Mouse (Mus musculus): ENCODE results near the gene St3gal3. TPM values are rescaled to one million over a fixed set of nuclear protein-coding genes. Genes with fewer than 3 reads are reported as not detected.

St3gal3 gene
- polyA plus RNA-seq, 1 experiment from 2014 or later: 5.5 TPM

DNA sequence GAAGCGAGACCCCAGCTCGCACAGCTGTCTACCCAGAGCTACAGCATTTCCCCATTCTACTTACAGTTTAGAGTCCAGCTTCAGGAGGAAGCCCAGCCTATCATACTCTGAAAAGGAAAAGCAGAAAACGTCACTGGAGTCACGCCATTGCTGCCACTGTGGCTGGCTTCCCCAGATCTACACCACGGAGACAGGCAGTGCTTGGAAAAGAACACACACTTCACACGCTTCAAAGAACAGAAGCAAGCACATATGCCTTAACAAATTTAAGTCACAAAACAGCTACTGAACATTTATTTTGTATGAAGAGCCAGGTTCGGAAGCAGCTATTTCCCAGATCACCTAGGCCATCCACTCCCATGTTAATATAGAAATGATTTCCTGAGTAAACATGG lies 102.9 kb downstream of the St3gal3 start:
- Histone ChIP-seq H3K4me3 (ENCODE audit: low read depth, low read length) (no peak overlapping the region), H3K27me3 (ENCODE audit: control insufficient read depth, insufficient read depth, low read length) (no peaks in the 10 kb centered on the region), H3K36me3 (ENCODE audit: control insufficient read depth, insufficient read depth, low read length) (no peaks in the 10 kb centered on the region), H3K4me1 (replicated peaks; ENCODE audit: control insufficient read depth, insufficient read depth, low read length) (no peaks in the 10 kb centered on the region), H3K9ac (ENCODE audit: low read depth, low read length) (no peak overlapping the region), H3K4me2 (replicated peaks; ENCODE audit: low read depth, low read length) (no peak overlapping the region), H3K27ac (ENCODE audit: low read depth, low read length) (no peak overlapping the region), H3K9me3 (ENCODE audit: control insufficient read depth, low read length) (no peaks in the 10 kb centered on the region)
- WGBS: 92% methylated on average over 7 of the region's 7 CpGs
- DNase-seq (ENCODE audit: low spot score) (no peak), ATAC-seq (ENCODE audit: low FRiP score) (no peak)

GRCm38 (mm10) chr4:118031132-118031775 lies 103.5 kb downstream of the St3gal3 start:
- ATAC-seq (ENCODE audit: low FRiP score) (no peak), DNase-seq (ENCODE audit: low spot score) (no peak)
- Histone ChIP-seq H3K9ac (ENCODE audit: low read depth, low read length) (no peak overlapping the region), H3K27ac (ENCODE audit: low read depth, low read length) (no peak overlapping the region), H3K27me3 (ENCODE audit: control insufficient read depth, insufficient read depth, low read length) (no peaks in the 10 kb centered on the region), H3K4me2 (replicated peaks; ENCODE audit: low read depth, low read length) (no peak overlapping the region), H3K36me3 (ENCODE audit: control insufficient read depth, insufficient read depth, low read length) (no peaks in the 10 kb centered on the region), H3K4me1 (replicated peaks; ENCODE audit: control insufficient read depth, insufficient read depth, low read length) (no peaks in the 10 kb centered on the region), H3K4me3 (ENCODE audit: low read depth, low read length) (no peak overlapping the region), H3K9me3 (ENCODE audit: control insufficient read depth, low read length) (no peaks in the 10 kb centered on the region)
- WGBS: 86% methylated on average over 6 of the region's 6 CpGs

DNA sequence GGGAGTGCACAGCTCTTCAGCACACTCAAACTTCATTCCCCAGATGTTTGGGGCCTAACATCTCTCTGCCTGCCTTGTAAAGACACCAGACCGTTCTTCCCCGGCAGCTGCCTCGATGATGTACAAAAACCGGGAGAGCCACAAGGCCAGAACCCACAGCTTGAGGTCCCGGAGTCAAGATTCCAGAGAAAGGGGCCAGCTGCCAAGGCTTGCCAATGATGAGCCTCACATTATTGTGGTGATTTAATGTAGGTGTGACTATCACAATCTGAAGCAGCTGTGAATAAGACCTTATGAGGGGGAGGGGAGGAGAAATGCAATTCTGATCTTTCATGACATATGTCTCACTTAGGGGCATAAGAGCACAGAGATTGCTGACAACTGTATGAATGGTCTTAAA lies 104.4 kb downstream of the St3gal3 start:
- WGBS: 79% methylated on average over 5 of the region's 5 CpGs
- ATAC-seq (ENCODE audit: low FRiP score) (no peak), DNase-seq (ENCODE audit: low spot score) (peak; percentile 6)
- H3K4me3 ChIP-seq (ENCODE audit: low read depth, low read length): no peak overlapping the region
- no peak overlapping the region for H3K4me2 ChIP-seq (replicated peaks; ENCODE audit: low read depth, low read length)
- H3K9me3 ChIP-seq (ENCODE audit: control insufficient read depth, low read length): no peaks in the 10 kb centered on the region
- no peaks in the 10 kb centered on the region for H3K27me3 ChIP-seq (ENCODE audit: control insufficient read depth, insufficient read depth, low read length)
- no peak overlapping the region for H3K9ac ChIP-seq (ENCODE audit: low read depth, low read length)
- 0 out of 2 replicates have a peak overlapping the region, but pooled peaks have one; percentile 26 for H3K27ac ChIP-seq (ENCODE audit: low read depth, low read length)
- no peaks in the 10 kb centered on the region for H3K4me1 ChIP-seq (replicated peaks; ENCODE audit: control insufficient read depth, insufficient read depth, low read length)
- H3K36me3 ChIP-seq (ENCODE audit: control insufficient read depth, insufficient read depth, low read length): no peaks in the 10 kb centered on the region

GRCm38 (mm10) chr4:118029892-118030291 lies 104.8 kb downstream of the St3gal3 start:
- Histone ChIP-seq H3K9me3 (ENCODE audit: control insufficient read depth, low read length) (no peaks in the 10 kb centered on the region), H3K27me3 (ENCODE audit: control insufficient read depth, insufficient read depth, low read length) (no peaks in the 10 kb centered on the region), H3K4me1 (replicated peaks; ENCODE audit: control insufficient read depth, insufficient read depth, low read length) (no peaks in the 10 kb centered on the region), H3K4me3 (ENCODE audit: low read depth, low read length) (no peak overlapping the region), H3K36me3 (ENCODE audit: control insufficient read depth, insufficient read depth, low read length) (no peaks in the 10 kb centered on the region), H3K27ac (ENCODE audit: low read depth, low read length) (no peak overlapping the region), H3K9ac (ENCODE audit: low read depth, low read length) (no peak overlapping the region), H3K4me2 (replicated peaks; ENCODE audit: low read depth, low read length) (no peak overlapping the region)
- DNase-seq (ENCODE audit: low spot score): peak; percentile 15
- no peak for ATAC-seq (ENCODE audit: low FRiP score)
- 54% methylated on average over 6 of the region's 6 CpGs for WGBS

DNA sequence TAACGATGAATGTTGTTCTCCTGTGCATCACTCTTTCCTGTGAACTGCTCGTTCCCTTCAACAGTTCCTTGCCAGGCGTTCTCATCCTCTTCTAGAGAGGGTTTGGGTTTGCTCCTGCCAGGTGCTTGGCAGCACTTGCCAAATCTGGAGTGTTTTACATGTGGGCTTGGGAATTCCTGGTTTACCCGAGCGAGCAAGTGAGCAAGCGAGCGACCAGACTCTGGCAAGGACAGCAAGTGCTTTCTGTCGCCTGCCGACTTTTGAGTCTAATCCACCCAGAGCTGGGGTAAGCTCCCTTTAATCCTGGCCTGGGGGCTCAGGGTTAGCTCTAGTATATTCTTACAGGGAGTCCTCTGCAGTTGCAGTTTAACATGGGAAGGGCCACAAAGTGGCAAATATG lies 105.7 kb downstream of the St3gal3 start:
- Histone ChIP-seq H3K27me3 (ENCODE audit: control insufficient read depth, insufficient read depth, low read length) (no peaks in the 10 kb centered on the region), H3K4me3 (ENCODE audit: low read depth, low read length) (no peak overlapping the region), H3K9me3 (ENCODE audit: control insufficient read depth, low read length) (no peaks in the 10 kb centered on the region), H3K36me3 (ENCODE audit: control insufficient read depth, insufficient read depth, low read length) (no peaks in the 10 kb centered on the region), H3K4me2 (replicated peaks; ENCODE audit: low read depth, low read length) (no peak overlapping the region), H3K9ac (ENCODE audit: low read depth, low read length) (no peak overlapping the region), H3K4me1 (replicated peaks; ENCODE audit: control insufficient read depth, insufficient read depth, low read length) (no peaks in the 10 kb centered on the region), H3K27ac (ENCODE audit: low read depth, low read length) (no peak overlapping the region)
- ATAC-seq (ENCODE audit: low FRiP score) (no peak), DNase-seq (ENCODE audit: low spot score) (no peak)
- 88% methylated on average over 9 of the region's 9 CpGs for WGBS

DNA sequence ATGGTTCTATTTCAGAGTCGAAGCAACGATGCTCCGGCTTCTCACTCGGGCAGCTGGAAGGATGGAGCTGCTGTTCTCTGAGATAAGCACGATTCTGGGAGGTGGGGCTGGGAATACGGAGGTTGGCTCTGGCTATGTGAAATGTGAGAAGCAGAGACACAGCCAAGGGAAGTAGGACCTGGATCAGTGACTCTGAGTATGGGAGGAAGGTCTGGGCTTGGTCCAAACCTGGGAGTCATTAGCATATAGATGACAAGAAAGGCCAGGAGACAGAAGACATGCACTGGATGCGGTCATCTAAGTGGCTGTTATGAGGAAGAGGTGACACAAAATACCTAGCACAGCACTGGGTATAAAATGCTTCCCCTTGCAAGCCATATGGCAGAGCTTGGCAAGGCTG lies 108.8 kb downstream of the St3gal3 start:
- Histone ChIP-seq H3K4me3 (ENCODE audit: low read depth, low read length) (no peak overlapping the region), H3K27ac (ENCODE audit: low read depth, low read length) (no peak overlapping the region), H3K4me2 (replicated peaks; ENCODE audit: low read depth, low read length) (no peak overlapping the region), H3K9ac (ENCODE audit: low read depth, low read length) (no peak overlapping the region), H3K4me1 (replicated peaks; ENCODE audit: control insufficient read depth, insufficient read depth, low read length) (no peaks in the 10 kb centered on the region), H3K36me3 (ENCODE audit: control insufficient read depth, insufficient read depth, low read length) (no peaks in the 10 kb centered on the region), H3K9me3 (ENCODE audit: control insufficient read depth, low read length) (no peaks in the 10 kb centered on the region), H3K27me3 (ENCODE audit: control insufficient read depth, insufficient read depth, low read length) (no peaks in the 10 kb centered on the region)
- ATAC-seq (ENCODE audit: low FRiP score) (no peak), DNase-seq (ENCODE audit: low spot score) (no peak)
- WGBS: 86% methylated on average over 7 of the region's 7 CpGs

- Histone ChIP-seq H3K4me3 (ENCODE audit: low read depth, low read length) (no peak overlapping the region), H3K27me3 (ENCODE audit: control insufficient read depth, insufficient read depth, low read length) (no peaks in the 10 kb centered on the region), H3K9ac (ENCODE audit: low read depth, low read length) (no peak overlapping the region), H3K36me3 (ENCODE audit: control insufficient read depth, insufficient read depth, low read length) (no peaks in the 10 kb centered on the region), H3K4me2 (replicated peaks; ENCODE audit: low read depth, low read length) (no peak overlapping the region), H3K4me1 (replicated peaks; ENCODE audit: control insufficient read depth, insufficient read depth, low read length) (no peaks in the 10 kb centered on the region), H3K9me3 (ENCODE audit: control insufficient read depth, low read length) (no peaks in the 10 kb centered on the region), H3K27ac (ENCODE audit: low read depth, low read length) (no peak overlapping the region)
- DNase-seq (ENCODE audit: low spot score) (no peak), ATAC-seq (ENCODE audit: low FRiP score) (no peak)
- 92% methylated on average over 7 of the region's 7 CpGs for WGBS
These were observed 109.3 kb downstream of the St3gal3 start for GRCm38 (mm10) chr4:118025381-118025780.

DNA sequence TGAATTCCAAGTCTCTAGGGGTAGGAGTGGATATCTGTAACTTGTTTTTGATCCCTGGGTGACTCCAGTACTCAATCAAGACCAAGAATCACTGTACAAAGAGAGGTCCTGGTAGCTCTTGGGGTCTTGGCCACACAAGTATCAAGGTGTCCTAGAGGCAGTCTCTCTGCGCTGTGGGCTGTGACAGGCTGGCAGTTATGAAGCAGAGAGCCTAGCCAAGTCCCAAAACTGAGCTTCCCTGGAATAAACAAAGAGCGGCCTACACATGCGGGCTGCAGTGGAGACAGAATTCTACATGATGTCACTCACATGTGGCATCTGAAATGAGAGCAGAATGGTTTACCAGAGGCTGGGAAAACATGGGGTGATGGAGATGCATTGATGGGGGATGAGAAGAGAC lies 111.9 kb downstream of the St3gal3 start:
- Histone ChIP-seq H3K36me3 (ENCODE audit: control insufficient read depth, insufficient read depth, low read length) (no peaks in the 10 kb centered on the region), H3K27me3 (ENCODE audit: control insufficient read depth, insufficient read depth, low read length) (no peaks in the 10 kb centered on the region), H3K4me1 (replicated peaks; ENCODE audit: control insufficient read depth, insufficient read depth, low read length) (no peaks in the 10 kb centered on the region; the same call in 1 of the 2 replicates), H3K4me2 (replicated peaks; ENCODE audit: low read depth, low read length) (no peak overlapping the region), H3K9ac (ENCODE audit: low read depth, low read length) (no peak overlapping the region), H3K4me3 (ENCODE audit: low read depth, low read length) (no peak overlapping the region), H3K27ac (ENCODE audit: low read depth, low read length) (no peak overlapping the region), H3K9me3 (ENCODE audit: control insufficient read depth, low read length) (no peaks in the 10 kb centered on the region)
- DNase-seq (ENCODE audit: low spot score) (no peak), ATAC-seq (ENCODE audit: low FRiP score) (no peak)
- 95% methylated on average over 3 of the region's 3 CpGs for WGBS

DNA sequence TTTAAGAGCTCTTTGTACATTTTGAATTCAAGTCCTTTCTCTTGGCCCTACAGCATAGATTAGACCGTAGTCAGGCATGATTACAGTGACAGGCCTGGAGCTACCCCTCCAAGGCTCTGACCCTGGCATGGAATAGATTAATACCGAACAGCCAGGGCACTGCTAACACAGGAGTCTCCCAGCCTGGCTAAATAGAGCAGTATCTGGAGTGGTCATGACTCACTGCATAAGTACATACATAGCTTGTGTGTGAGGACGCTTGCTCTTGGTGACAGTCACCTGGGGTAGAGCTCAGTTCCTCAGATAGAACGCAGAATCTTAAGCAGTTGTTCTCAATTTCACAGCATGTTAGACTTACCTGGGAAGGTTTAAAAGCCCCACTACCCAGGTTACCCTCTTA lies 112.3 kb downstream of the St3gal3 start:
- no peaks in the 10 kb centered on the region for H3K36me3 ChIP-seq (ENCODE audit: control insufficient read depth, insufficient read depth, low read length)

More for the DNA sequence above, 112.3 kb downstream of the St3gal3 start:
- DNase-seq (ENCODE audit: low spot score) (no peak), ATAC-seq (ENCODE audit: low FRiP score) (no peak)
- Histone ChIP-seq H3K4me3 (ENCODE audit: low read depth, low read length) (no peak overlapping the region), H3K9me3 (ENCODE audit: control insufficient read depth, low read length) (no peaks in the 10 kb centered on the region), H3K4me2 (replicated peaks; ENCODE audit: low read depth, low read length) (no peak overlapping the region), H3K9ac (ENCODE audit: low read depth, low read length) (no peak overlapping the region), H3K27ac (ENCODE audit: low read depth, low read length) (no peak overlapping the region), H3K4me1 (replicated peaks; ENCODE audit: control insufficient read depth, insufficient read depth, low read length) (no peaks in the 10 kb centered on the region; the same call in 1 of the 2 replicates), H3K27me3 (ENCODE audit: control insufficient read depth, insufficient read depth, low read length) (no peaks in the 10 kb centered on the region)
- WGBS: 94% methylated on average over 4 of the region's 4 CpGs
